Mouse (Mus musculus): Measurements from ENCODE around the gene Tmx2. TPM values are rescaled to one million over a fixed set of nuclear protein-coding genes. Genes with fewer than 3 reads are reported as not detected.

The Tmx2 gene
- polyA plus RNA-seq (2012; rRNA removed) = 128 and 209 TPM in 2 replicates

DNA sequence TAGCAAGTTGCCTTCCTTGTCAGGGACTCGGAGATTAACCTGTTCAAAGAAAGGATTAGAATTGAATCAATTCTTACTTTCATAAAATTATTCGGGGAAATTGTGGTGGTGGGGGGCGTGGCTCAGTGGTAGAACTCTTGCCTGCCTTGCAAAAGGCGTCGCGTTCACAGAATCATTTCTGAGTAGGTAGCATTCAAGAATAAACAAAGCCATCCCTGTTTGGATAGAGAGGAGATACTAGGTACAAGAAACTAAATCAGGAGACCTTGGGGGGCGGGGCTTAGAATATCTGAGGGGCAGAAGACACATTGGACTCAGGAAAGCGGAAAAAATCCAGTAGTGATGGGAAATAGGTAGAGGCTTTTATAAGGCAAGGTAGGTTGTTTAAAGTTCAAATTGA, at the start of gene Tmx2:
Gene Tmx2, minus strand, starts transcription at position 125 of the 400 bp plus-strand sequence.

DNA sequence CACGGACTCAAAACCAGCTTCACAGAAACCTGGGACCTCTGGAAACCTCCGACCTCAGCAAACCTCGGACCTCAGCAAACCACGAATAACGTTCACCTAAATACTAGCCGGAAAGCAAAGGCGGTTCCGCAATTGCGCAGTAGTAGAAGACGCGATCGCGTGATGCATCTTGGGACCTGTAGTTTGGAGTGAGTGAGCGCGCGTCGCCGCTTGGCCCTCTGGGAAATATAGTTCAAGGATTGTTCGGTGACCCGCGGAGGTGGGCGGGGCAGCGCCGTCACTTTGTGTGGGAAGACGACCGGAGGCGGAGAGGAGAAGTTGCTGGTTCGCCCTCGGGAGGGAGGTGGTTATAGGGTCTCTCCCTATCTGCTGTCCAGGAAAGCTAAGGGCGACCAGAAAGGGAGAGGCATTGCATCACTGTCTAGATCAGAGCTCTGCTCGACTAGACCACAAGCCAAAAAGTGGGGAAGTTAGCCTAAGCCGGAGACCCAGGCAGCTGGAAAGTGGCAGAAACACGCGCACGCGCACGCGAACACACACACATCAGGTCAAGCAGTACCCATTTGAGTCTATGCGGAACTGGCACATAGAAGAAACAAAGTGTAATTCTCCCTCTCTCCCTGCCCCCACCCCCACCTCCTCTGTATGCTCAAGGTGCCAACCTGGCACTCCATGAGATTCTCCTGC, 48.4 kb upstream of the Tmx2 start, which contains the start of gene Clp1:
Gene Clp1, minus strand, starts transcription at position 179 of the 687 bp plus-strand sequence.

DNA sequence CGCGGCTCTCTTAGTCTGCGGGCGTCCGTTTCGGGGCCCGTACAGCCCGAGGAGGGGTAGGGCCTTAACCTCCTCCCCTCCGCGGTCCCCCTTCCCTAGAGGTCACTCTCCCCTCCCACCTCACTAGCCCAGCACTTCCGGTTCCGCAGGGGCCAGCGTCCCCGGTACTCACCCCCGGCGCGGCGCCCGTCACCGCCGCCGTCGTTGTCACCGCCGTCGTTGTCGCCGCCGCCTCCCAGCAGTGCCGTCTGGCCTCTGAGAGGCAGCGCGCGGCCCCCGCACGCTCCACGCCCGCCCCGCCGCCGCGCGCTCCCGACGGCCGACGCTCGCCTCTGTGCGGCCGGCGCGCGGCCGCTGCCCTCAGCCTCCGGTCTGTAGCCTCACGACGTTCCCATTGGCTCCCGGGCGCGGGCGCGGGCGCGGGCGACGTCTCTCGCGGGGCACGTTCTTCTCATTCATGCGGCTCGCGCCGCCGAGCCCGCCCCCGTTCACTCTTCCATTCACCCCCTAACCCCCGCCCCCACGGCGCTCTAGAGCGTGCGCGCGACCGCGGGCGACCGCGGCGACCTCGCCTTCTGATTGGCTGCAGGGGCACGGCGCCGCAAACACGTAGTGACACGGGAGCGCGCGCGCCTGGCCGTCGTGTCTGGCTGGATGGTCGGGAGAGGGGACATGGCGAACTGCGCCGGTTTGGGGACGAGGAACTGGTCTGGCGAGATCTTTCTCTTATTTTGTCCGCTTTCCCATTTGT, 36.0 kb upstream of the Tmx2 start, which contains the start of gene Zdhhc5:
Gene Zdhhc5, minus strand, starts transcription at position 370 of the 751 bp plus-strand sequence.

DNA sequence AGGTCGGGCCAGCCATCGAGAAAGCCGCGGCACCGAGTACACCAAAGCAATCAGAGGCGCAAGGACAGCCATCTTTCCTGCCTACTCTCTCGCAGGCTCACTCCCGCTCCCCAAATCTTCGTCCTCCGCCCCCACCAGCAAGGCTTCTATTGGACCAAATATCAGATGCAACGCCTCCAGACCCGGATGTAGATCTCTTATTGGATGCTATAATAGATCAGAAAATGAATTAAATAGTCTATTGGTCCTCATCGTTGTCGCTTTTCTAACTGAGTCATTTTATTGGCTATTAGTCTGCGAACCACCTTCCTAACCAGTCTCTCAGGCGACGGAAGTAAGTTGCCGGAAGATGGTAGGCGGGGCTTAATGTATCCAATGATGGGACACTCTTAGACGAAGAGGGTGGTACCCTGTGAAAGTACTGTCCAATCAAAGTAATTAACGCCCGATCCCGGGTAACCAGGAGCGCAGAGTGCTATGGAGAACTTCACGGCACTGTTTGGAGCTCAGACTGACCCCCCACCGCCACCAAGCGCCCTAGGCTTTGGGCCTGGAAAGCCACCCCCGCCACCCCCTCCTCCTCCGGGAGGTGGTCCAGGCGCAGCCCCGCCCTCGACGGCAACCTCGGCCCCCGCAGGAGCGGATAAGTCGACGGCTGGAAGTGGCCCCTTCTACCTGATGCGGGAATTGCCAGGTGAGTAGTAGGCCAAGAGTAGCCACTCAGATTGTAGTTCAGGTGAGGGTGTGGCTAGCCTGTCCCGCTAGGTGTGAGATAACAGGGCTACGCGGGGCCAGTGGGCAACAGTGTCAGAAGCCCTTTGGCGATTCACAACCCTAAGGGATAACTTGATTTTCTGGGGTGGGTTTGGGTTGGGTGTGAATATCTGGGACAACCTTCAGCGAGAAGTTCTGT, 716 bp downstream of the Tmx2 start, which contains the start of the genes Gm28635 and Med19:
Gene Gm28635, minus strand, starts transcription at position 74 of the 913 bp plus-strand sequence.
Gene Med19, plus strand, starts transcription at position 435 of the 913 bp plus-strand sequence.

DNA sequence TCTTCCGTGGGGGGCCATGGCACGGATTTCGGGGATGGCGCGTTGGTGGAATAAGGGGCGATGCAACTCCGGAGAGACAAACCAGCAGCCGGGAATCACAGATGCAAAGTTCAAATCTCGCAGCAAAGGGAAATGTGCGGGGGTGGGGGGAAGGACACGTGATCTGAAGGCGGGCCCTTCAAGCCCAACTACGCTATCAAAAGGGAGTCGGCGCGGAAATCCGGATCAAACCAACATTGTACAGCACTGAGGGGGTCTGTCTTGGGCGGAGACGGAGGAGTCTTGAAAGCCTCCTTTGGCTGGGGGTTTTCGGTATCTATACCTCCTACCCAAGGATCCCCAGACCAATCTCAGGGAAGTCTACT, 8.4 kb downstream of the Tmx2 start, which contains the start of gene Selenoh:
Gene Selenoh, minus strand, starts transcription at position 202 of the 365 bp plus-strand sequence.

DNA sequence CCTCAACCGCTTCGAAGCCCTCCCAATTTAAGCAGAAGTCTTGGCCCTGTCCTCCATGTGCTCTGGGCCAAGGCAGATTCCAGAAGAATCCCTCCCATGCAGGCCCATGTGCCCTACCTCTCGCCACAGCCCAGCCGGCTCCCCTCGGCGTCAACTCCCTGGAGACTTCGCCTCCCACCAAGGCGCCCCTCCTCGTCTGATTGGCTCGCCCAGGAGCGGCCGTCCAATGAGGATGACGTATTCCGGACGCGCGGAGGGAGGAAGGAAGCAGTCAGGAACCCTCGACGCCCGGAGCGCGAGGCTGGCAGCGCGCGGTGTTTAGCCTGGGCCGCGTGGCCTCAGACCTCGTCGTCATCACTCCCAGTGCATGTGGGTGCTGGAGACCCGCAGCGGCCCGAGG, 20.1 kb downstream of the Tmx2 start, which contains the start of gene Btbd18:
Gene Btbd18, plus strand, starts transcription at position 274 of the 400 bp plus-strand sequence.

DNA sequence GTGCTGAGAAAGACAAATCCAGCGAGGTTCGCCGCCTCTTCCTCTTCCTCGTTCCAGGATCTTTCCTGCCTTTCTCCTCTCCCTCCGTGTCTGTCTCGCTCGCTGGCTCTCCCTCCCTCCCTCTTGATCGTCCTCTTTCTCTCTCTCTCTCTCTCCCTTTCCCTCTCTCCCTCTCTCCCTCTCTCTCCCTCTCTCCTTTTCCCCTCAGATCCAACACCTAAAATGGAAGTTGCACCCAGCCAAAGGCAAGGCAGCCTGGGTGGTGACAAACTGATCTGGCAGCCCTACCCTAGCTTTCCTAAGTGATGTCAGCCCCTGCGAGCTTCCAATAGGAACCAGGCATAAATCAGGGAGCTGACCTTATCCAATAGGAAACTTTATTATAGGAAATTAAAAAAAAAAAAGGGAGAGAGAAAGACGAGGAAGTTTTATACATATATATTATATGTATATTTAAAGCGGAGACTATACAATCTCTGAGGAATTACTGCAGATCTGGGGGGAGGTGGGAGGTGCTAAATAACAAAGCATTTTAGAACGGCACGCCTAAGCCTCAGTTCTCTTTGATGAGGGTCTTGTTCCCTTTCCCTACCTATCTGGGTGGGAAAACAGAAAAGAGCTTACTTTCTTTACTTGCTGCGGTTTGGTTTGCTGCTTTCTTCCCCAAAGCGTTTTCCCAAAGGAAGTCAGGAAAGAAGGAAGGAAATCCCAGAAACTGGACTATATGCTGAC, 28.3 kb downstream of the Tmx2 start, which contains the start of gene Ctnnd1:
Gene Ctnnd1, minus strand, starts transcription at position 302 of the 732 bp plus-strand sequence.

Other genes with a start within 250 kb of the Tmx2 start
- 14.0 and 20.9 TPM in 2 replicates for gene Tfpi, start 202.4 kb downstream of the Tmx2 start, polyA plus RNA-seq (2012; rRNA removed)
- 71.0 and 78.3 TPM in 2 replicates for gene Ctnnd1, start 28.4 kb downstream of the Tmx2 start, polyA plus RNA-seq (2012; rRNA removed)
- gene Btbd18, start 20.1 kb downstream of the Tmx2 start, polyA plus RNA-seq (2012; rRNA removed) = 0.01 and 0.05 TPM in 2 replicates
- gene Selenoh, start 8.4 kb downstream of the Tmx2 start, polyA plus RNA-seq (2012; rRNA removed) = 342 and 519 TPM in 2 replicates
- gene Gm28635, start 1.1 kb downstream of the Tmx2 start, polyA plus RNA-seq (2012; rRNA removed) = not detected in 2 replicates
- 31.4 and 31.9 TPM in 2 replicates for gene Med19, start 738 bp downstream of the Tmx2 start, polyA plus RNA-seq (2012; rRNA removed)
- 21.0 and 34.9 TPM in 2 replicates for gene Zdhhc5, start 36.0 kb upstream of the Tmx2 start, polyA plus RNA-seq (2012; rRNA removed)
- 26.7 and 28.5 TPM in 2 replicates for gene Clp1, start 48.2 kb upstream of the Tmx2 start, polyA plus RNA-seq (2012; rRNA removed)
- gene Ypel4, start 54.9 kb upstream of the Tmx2 start, polyA plus RNA-seq (2012; rRNA removed) = 23.8 and 26.2 TPM in 2 replicates
- 15.6 and 52.5 TPM in 2 replicates for gene Gm19426, start 64.5 kb upstream of the Tmx2 start, polyA plus RNA-seq (2012; rRNA removed)
- gene Serping1, start 96.3 kb upstream of the Tmx2 start, polyA plus RNA-seq (2012; rRNA removed) = 20.3 and 28.2 TPM in 2 replicates
- 36.1 and 53.2 TPM in 2 replicates for gene Ube2l6, start 119.7 kb upstream of the Tmx2 start, polyA plus RNA-seq (2012; rRNA removed)
- gene Smtnl1, start 143.5 kb upstream of the Tmx2 start, polyA plus RNA-seq (2012; rRNA removed) = 0.05 and 0.21 TPM in 2 replicates
- gene Timm10, start 147.9 kb upstream of the Tmx2 start, polyA plus RNA-seq (2012; rRNA removed) = 68.3 and 99.3 TPM in 2 replicates
- 13.6 and 24.5 TPM in 2 replicates for gene Slc43a1, start 159.7 kb upstream of the Tmx2 start, polyA plus RNA-seq (2012; rRNA removed)
- 4.2 and 5.0 TPM in 2 replicates for gene Rtn4rl2, start 207.6 kb upstream of the Tmx2 start, polyA plus RNA-seq (2012; rRNA removed)

Measured in central nervous system, embryonic 11.5 days (tissue).